Mouse (Mus musculus): ENCODE data around the gene Cant1. TPM values are rescaled to one million over a fixed set of nuclear protein-coding genes. Genes with fewer than 3 reads are reported as not detected.
"Not testable (repeated sequence)": the region's sequence is repeated elsewhere in the genome, so short reads cannot be mapped to it uniquely, and the experiment has no call there.

The Cant1 gene
- total RNA-seq, 2 experiments from 2014 or later, result 39.7 to 42.3 TPM

DNA sequence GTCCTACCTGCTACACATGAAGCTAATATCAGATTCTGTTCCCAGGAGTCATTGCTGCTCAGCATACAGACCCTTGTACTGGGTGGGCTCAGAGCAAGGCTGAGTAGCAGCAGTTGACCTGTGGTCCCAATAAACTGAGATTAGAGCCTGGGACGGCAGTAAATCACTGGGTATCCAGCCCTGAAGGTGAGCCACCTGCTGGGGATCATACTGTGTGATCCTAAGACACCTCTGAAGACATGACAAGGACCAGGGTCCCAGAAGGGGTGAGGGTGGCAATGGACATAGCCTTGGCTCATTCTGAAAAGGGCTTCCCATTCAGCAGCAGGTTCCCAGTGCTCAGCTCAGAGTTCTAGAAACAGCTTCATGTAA lies 8.8 kb downstream of the Cant1 start:
- intact Hi-C loops (cut with DNase I), result no loop called here
- DNase-seq, result no peak

DNA sequence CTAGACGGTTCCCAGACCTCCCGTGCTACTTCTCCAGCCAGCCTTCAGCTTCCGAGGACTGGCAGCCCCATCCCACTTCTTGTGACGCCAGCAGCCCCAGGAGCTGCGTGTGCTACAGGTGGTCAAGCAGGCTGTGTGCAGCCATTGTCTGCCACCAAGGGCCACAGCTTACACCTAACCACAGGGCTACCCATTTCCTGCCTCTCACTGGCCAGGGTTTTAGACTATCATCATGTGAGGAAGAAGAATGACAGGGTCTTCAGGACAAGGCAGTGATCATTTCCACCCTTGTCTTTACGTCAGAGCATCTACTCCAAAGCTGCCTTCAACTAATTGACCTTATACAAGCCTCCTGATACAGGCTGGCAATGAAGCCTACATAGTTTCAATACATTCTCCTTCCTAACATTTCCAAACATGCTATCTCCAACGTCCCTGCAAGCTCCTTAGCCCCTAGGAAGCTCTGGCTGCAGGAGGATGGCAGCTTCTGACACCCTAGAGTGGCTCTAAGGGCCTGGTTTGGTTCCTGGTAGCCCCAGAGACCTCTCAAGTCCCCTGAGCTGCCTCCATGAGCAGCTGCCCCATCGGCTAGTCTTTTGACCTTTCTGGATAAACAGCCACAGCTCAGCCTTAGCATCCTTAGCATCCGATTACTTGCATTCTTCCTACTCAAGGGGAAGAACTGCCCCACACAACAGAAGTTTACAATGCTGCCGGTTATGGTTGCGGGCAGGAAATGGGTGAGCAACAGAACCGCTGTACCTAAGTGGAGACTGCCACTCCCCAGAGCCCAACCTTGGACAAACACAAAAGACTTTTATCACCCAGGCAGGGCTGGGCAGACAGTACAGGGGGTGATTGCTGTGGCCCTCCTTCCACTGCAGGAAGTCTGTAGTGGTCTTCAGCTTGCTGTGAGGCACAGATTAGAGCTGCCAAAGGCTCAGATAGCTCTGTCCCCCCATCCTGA lies 9.5 kb downstream of the Cant1 start:
- intact Hi-C loops (cut with DNase I), result no loop called here
- DNase-seq, result no peak

DNA sequence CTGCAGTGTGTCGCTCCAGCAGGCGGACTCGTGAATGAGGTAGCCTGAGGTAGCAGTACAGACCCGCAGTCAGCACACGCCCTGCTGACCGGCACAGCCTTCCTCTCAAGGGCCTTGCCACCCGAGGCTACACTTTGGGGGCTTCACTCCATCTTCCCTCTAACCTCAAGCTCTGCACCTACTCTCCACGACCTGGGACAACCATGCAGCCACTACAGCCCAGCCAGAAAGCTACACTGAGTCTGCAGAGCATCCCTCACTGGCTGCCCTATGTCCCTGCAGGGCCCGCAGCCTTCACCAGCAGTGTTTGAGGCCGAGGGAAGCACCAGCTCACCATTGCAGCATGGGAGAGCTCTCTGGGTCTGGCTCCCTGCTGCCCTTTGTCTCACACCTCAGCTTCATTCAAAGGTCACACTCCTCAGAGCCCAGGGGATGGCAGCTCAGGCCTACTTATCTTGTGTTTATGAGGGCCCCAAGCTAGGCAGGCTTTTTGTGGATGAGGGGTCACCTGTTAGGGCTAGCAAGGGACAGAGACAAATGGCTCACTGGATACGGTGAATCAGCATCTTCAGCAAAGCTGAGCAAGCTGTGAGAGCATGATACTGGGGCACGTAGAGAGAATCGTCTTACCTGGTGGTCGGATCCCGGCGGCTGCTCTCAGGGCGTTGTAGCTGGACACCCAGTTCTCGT lies 10.7 kb downstream of the Cant1 start:
- no peak for DNase-seq
- intact Hi-C loops (cut with DNase I), result no loop called here

DNA sequence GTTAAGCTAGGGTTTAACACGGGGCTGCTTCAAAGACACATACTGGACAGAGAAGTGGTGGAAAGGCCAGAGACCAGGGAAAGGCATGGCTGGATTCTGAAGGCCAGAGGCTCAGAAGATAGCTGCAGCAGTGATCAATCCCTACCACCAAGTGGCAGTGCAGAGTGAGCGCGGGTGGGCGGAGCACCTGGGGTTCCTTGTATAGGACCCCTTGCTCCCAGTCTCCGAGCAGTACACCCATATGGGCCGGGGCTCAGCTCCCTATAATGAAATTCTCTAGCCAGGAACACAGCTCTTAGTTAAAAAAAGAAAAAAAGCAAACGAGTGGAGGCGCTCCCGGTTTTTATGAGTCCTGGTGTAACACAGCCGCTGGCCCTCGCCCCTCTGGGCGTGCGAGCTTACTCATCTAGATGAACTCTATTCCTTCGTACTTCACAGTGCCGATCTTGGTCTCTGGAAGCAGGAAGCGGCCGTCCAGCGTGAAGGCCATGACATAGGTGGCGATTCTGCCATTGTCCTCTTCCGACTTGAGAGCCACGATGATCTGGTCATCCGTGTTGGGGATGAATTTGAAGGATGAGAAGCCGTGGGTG lies 11.5 kb downstream of the Cant1 start:
- intact Hi-C loops (cut with DNase I), result no loop called here
- peak; percentile 56 for DNase-seq

DNA sequence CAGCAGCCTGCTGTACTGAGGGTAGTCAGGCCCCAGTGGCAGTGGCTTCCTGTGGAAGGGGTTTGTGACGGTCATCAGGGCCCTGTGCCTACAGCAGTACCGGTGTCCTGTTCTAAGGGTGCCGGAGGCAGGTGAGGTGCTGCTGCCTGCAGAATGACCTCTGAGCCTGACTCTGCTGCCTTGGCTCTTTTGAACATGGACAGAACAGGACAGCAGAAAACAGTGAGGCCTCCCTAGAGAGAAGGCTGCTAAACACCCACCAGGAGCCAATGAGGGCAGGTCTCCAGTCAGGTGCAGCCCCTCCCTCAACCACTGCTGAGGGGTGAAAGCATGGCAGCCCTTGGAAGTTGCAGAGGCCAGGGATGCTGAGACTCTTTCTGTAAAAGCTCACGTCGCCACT lies 12.4 kb downstream of the Cant1 start:
- intact Hi-C loops (cut with DNase I), result no loop called here
- DNase-seq, result no peak

DNA sequence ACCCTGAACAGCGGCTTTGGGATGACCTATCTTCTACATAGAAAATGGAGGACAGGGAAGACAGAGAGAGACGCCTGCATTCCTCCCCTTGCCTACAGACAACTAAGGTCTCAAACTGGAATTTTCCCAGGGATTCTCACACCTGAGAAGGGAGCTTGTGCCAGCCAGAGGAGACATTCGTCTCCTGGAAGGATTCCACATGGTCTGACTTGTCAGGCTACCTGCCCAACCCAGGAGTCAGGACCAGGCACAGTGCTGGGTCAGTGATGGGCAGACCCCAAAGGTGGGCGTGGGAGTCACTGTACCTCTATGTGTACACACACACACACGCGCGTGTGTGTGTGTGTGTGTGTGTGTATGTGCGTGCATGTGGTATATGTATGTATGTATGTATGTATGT lies 13.6 kb downstream of the Cant1 start:
- intact Hi-C loops (cut with DNase I), result no loop called here
- no peak for DNase-seq

DNA sequence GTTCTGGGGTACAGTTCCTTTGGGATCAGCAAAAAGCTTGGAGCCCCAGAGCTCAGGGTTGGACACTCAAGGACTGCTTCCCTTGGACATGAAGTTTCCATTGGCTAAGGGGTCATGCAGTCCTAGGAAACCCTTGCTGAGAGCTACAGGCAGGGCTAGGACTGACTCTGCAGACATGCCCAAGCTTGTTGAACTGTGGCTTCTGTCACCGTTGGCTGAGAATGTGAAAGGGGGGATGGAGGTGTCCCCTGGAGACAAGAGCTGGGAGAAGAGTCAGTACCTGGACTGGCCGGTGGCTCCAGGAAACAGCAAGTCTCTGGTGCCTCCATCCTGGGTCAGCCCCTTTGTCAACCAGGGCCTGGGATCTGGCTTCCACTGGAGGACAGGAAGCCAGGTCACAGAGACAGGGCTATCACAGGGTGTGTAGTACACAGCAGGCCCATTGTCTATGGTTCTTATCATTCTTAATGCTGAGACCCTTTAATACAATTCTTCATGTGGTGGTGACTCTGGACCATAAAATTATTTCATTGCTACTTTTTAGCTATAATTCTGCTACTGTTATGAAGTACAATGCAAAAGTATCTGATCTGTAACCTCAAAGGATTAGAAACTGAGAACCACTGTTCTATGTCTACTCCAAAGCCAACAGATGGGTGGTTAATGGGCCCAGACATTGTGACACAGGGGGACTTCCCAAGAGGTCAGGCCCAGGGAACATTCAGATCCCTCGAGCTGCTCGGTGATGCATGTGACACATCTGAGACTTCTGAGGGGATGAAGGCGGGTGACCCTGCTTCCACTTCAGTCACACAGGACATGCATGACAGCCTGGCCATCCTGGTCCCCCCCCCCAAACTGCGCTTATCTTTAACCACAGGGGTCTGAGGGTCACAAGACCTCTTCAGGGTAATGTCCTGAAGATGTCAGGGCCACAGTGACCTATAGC lies 14.7 kb downstream of the Cant1 start:
- no peak for DNase-seq
- intact Hi-C loops (cut with DNase I), result no loop called here

DNA sequence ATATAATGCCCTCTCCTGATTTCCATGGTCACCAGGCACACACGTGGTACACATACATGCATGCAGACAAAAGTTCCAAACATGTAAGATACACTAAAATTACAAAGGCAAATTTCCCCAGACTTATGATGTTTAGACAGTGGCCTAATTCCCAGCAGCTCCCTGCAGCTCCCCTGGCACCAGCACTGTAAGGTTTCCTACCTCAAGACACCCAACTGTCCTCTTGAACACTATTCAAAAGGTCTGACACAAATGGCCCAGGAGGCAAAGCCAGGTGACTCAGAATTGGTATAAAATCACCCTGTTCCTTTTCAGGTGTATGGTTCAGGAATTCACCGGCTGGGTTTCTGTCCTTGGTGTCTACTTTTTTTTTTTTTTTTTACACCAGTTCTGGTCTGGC lies 15.7 kb downstream of the Cant1 start:
- DNase-seq, result no peak
- intact Hi-C loops (cut with DNase I), result no loop called here

DNA sequence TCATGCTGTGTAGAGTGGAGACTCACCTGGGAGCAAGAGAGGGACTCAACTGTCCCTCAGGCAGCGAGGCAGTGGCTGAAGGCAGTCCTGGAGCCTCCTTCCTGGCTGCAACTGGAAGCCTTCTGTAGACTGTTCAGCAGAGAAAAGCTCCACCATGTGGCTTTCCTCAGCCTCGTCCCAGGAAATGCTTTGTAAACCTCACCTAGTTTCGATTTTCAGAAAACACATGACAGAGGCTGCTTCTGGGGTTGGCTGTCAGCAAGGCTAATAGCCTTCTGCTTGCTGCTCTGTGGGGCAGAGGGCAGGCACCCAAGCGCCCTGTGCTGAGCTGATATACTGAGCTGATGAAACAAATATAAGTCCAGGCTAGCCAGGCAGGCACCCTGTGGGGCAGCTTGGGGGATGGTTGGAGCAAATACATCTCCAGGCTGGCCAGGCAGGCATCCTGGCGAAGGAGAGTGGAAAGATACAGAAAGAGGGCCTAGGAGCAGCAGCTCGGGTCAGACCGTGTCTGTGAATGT lies 17.1 kb downstream of the Cant1 start, which contains the start of gene Lgals3bp:
TSS of gene Lgals3bp (minus strand) at position 333 of the 521 bp plus-strand sequence.
- intact Hi-C loops (cut with DNase I), result no loop called here
- peak; percentile 29 for DNase-seq

DNA sequence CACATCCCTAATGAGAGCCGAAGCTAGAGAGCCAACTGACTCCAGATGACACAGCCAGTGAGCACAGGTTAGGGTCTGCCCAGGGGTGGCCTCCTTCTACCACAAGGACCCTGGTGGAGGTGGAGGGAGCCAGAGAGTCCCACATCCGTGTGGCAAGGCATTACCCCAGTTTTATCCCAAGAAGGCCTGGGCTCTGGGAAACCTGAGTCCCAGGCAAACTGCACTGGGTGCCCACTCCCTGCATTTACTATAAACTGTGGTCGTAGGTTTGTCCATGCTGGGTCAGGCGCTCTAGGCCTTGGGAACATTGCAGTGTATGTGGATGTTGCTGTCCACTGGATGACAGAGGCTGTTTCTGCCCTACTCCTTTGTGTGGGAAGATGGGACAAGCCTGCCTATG lies 17.7 kb downstream of the Cant1 start:
- DNase-seq, result no peak
- intact Hi-C loops (cut with DNase I), result no loop called here

DNA sequence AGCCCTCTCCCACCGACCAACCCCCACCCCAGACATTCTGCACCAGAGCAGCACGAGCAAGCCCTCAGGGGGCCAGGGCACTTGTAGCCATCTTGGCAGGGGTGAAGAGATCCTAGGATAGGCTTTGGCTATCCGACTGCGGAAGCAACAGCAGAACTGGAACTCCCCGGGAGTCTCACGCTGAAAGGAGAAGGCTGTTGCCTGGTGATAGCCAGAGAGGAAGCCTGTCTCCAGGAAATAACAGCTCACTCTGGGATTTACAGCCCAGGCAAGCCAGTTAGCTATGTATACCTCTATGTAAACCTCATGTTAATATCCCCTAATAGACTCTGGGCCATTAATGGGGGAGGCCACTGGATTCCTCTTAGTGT lies 18.3 kb downstream of the Cant1 start:
- intact Hi-C loops (cut with DNase I), result no loop called here
- no peak for DNase-seq

DNA sequence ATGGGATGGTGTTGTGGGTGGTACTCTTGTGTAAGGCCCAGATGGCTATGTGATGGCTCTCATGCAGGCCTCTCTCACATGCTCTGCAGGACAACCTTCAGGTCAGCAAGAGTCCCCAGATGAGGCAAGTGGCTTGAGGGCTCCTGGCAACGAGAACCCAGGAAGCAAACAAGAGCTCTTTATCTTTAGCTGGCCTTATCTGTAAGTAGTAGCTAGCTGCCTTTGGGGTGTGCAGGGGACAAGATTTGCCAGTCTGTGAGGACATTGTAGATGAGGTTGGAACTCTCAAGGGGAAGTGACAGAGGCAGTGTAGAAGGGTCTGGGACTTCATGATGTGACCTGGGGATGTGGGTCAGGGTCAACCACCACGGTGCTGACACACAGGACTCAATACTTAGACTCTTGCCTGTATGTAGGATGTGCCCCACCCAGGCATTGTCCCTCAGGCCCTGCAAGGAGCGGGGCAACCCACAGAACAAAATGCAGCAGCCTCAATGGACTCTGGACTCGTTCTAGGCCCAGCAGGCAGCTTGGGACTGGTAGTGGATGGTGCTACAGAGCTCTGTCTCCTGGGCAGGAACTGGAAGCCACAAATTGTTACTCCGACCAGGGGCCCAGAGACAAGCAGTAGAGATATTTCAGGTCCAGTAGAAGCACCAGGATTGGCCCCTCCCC lies 18.9 kb downstream of the Cant1 start:
- no peak for DNase-seq
- intact Hi-C loops (cut with DNase I), result no loop called here

DNA sequence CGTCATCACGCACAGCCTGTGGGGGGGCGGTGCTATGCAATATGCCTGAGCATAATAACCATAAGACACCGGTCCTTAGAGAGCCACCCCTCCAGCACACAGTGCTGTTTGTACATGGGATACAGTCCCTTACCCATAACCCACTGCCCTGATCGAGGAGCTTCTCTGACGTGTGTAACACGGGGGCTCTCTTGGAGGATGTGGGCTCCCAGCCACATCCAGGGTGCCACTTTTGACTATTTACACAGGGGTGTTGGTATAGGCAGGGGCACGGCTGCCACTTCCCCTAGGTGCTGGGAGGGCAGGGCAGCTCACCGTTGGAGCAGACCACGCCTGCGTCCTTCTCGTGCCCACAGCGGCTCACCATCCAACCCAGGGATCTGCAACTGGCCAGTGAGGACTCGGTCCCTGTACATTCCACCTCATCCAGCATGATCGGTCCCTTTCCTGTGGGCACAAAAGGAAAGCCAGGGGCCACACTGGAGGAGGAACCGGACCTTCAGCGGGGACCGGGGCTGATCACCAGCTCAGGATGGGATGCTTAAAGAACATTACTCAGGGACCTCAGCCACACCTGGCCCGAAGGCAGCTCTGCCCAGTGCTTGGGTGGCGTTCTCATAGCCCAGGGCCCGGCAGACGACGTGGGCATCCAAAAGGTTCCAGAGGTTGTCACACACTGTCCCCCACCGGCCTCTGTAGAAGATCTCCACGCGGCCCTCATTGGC lies 20.9 kb downstream of the Cant1 start:
- intact Hi-C loops (cut with DNase I), result no loop called here
- DNase-seq, result no peak

DNA sequence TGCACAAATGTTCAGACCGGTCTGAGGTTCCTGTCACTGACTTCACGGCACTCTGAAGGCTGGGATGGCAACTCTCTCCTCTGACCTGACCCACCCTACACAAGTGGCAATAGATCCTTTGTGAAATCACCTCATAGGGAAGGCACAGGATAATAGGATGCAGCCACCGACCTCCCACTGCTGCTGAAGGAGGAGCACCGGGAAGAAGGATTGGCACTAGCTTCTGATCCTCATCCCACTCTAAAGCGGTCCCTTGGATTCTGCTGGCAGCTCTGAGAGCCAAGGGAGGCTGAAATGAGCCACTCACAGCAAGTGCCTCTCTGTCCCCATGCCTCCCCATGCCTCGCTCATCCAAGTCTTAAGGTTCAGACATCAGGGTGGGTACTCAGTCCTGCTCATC lies 24.3 kb downstream of the Cant1 start:
- DNase-seq, result no peak
- intact Hi-C loops (cut with DNase I), result no loop called here

DNA sequence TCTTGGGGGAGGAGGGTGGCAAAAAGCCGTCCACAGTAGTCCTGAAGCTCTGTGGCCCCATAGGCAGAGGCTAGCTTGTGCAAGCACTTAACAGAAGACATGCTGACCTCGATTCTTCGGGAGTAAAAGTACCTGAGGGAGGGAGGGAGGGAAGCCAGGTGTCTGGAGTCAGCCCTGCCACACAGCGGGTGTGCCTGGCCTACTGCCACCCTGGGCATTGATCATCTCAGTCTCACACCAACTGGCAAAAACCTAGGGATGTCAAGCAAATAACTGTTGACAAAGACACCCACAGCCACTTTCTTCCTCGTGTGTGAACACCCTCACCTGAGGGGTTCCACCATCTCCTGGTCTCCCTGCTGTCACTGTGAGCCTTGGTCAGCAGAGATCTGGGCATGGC lies 24.9 kb downstream of the Cant1 start:
- DNase-seq, result no peak
- intact Hi-C loops (cut with DNase I), result no loop called here

DNA sequence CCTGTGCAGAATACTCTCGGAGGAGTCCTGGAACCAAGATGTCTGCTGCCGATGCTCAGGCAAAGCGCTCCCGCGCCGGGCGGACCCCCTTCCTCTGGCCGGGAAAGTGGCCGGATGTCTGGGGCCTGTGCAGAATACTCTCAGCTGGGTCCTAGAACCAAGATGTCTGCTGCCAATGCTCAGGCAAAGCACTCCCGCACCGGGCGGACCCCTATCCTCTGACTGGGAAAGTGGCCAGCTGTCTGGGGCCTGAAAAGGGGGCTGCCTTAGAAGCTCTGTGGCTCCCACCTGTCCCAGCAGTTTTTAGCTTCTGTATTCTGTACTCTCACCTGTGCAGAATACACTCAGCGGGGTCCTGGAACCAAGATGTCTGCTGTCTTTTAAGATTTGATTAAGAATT lies 31.1 kb downstream of the Cant1 start:
- not testable (repeated sequence) for DNase-seq

DNA sequence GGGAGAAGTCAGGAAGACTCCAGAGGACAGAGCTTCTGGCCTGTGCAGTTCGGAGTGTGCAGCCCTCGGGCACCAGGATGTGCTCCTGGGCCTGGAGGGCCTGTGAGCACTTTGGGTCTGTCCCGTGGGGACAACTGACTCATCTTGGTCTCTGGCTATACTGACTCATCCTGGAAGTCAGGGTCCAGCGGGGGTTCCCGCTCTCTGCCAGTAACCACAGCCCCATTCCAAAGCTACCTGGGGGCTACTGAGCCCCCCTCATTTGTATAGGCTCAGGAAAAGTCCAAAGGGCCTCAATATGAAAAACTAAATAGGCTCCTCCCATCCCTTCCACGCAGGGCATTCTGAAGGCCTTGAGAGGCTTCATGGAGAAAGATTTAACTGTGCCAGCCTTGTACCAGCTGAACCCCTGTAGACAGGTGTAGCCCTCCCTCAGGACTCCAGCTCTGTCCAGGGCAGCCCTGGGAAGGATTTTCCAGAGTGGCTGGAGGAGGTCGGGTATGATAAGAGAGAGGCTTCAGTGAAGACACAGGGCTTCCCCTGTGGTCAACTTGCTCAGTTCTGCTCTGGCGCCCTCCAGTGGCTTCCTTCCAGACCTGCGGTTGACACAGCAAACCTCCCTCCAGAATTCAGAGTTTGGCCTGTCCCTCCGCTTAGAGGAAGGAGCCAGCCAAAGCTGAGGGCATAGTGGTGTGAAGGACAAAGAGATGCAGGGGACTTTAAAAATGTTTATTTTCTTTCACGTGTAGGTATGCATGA lies 39.5 kb downstream of the Cant1 start:
- intact Hi-C loops (cut with DNase I), result loop anchor here (10.0 kb wide), 1 partner anchor 305 kb away; no protein-coding TSS in a partner anchor
- peak; percentile 92 for DNase-seq

More for the DNA sequence above, 31.1 kb downstream of the Cant1 start:
- intact Hi-C loops (cut with DNase I), result not testable (repeated sequence)

DNA sequence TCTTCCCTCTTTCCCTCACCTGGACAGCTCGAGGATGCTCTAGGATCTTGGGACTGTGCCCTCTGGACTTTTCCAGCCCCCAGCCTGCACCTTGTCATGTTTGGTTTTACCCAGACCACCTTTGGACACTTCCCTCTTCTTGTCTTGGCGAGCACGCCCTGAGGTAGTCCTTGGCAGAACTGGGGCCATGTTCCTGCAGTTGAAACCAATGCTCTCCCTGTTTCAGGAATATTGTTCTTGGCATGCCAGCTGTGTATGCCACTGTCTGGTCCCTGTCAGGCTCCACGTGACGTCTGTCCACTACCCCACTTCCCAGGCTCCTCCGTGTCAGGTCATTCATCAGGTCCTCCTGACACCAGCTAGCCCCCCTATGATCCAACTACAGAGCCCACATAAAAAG lies 40.2 kb downstream of the Cant1 start:
- DNase-seq, result no peak
- intact Hi-C loops (cut with DNase I), result loop anchor here (10.0 kb wide), 1 partner anchor 304 kb away; no protein-coding TSS in a partner anchor
